Mouse (Mus musculus): ENCODE results near the gene Slc24a3.

Slc24a3 gene

DNA sequence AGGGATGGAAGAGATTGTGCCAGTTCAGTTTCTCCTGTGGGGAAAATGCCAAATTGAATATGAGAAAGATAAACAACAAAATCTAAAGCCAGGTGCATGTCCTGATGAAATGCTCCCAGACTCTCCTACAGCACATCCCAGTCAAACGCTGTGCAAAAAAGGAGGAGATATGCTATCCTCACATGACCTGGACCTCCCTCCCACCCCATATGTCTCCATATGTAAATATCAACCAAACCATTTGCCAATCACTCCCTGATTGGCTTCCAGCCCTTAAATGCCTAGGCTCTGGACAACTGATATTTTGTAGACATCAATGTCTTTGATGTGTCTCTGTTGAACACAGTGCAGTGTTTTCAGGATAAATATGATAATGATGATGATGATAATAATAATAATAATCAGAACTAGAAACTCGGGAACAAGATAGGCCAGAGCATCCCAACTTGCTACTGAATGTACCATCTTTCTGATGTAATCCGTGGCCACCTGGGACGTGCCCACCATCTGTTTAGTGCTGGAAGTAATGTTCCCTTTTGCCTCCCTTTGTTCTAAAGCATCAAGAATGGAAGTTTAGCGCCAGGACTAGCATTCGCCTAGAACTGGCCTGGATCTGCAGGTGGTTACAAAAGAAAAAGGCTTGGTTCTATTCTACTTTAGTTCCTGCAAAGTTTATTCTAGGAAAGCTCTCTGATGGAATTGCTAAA lies 190.8 kb downstream of the Slc24a3 start:
- no peak for DNase-seq (ENCODE audit: low read depth, low spot score)

DNA sequence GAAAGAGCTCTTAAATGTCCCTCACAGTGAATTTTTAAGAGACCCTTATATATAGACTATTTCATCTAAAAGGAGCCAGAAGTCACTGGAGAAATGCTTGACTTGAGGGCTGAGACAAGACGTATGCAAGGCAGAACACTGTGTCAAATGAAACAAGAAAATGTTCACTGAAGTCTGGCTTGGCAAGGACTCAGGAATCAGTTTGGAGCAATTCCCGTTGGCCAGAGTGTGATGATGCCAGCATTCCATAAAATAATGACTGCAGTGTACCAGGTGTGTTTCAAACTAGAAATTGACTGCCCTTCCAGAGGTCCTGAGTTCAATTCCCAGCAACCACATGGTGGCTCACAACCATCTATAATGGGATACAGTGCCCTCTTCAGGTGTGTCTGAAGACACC lies 196.1 kb downstream of the Slc24a3 start:
- no peak for DNase-seq (ENCODE audit: low read depth, low spot score)

DNA sequence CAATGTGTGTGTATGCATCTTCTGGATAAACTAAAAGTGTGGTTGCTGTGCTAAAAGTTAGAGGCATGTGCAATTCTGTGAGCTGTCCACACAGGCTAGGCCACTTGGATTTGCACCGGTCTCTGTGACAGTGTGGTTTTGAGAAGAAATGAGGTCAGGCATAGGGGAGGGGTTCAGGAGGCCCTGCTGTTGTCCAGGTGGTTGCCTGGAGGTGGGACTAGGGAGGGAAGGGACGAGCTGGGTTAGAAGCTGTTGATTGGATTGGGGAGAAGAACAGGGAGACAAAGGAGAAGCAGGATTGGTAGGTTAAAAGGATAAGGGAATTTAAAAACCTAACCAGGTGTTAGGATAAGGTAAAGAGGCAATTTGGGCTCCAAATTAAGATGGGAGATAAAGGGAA lies 201.1 kb downstream of the Slc24a3 start:
- no peak for DNase-seq (ENCODE audit: low read depth, low spot score)

DNA sequence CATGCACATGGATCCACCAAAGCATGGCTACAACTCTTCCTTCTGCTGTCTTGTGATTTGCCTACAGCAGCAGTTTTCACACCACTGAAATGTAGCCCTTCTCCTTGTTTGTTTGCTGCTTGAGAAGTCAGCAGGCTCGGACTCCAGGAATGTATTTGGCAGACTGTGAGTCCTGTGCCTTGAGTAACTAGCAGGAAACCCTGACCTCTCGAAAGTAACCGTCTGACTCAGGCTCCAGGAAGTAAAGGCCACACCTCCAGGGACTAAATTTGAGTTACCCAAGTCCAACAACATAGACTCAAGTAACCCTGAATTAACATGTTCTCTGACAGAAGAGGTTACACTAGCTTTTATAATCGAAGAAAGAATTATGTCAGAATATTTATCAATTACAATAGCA lies 203.2 kb downstream of the Slc24a3 start:
- no peak for DNase-seq (ENCODE audit: low read depth, low spot score)

DNA sequence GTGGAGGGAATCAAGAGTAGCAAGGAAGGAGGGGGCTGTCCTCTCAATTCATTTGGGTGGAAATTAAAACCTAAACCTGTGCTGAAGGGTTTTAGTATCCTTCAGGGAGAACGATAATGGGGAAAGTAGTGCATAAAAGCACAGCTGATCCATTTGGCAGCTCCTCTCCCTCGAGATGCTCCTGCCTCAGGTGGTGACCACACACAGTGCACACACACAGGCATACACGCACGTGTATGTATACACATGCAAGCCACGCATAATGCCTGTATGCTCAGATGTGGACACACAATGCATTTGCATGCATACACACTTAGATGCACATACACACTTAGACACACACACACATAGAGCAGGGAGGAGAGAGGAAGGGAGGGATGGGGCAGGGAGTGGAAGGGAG lies 206.2 kb downstream of the Slc24a3 start:
- DNase-seq (ENCODE audit: low read depth, low spot score): no peak

DNA sequence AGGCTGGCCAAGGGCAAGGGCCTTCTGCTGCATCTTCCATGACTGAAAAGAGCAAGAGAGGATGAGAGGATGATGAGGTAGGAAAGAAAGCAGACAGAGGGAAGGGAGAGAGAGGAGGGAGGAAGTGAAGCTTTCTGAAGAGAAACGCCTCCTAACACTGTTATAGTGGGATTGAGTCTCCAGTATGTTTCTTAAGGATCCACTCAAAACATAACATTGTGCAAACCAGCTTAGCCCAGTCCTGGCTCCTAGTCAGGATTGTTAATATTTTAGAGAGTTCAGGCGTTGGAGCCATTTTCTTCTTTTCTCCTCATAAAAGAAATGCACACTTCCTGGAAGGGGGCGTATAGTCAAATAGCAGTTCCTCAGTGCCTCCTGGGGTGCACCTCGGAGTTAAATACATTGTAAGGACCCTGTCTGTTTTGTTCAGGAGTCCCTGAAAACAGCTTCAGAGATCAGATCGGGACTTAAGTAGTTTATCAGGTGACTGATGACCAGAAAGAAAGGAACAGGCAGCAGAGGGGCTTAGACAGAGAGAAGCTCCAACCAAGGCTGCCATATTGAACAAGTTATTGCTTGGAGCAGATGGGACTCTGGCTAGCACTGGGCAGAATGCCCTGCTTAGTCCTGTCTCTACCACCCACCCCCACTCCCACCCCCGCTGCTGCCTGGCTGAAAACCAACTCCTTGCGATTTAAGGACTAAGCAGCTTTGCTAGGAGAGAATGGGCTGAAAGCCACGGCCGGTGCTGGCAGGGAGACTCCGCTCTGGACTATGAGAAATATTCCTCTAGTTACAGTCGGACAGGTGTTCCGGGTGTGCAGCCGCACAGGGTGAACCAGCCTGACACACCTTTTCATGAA lies 215.6 kb downstream of the Slc24a3 start:
- no peak for DNase-seq (ENCODE audit: low read depth, low spot score)

DNA sequence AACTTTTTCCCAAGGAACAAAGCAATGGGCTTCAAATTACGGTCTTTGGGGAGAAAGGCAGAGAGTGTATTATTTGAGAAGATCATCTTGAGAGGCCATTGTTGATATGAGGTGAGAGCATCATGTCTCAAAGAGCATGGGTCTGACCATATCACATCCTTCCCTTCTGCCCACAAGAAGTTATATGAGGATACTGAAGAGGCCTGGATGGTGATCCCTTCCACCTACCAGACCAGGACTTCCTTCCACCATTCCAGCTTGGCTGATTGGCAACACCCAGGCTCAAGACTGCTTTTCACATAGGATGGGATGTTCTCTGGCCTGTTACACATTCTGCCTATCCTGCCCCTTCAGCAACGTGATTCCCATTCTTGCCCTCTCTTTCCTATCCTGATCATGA lies 216.7 kb downstream of the Slc24a3 start:
- no peak for DNase-seq (ENCODE audit: low read depth, low spot score)

DNA sequence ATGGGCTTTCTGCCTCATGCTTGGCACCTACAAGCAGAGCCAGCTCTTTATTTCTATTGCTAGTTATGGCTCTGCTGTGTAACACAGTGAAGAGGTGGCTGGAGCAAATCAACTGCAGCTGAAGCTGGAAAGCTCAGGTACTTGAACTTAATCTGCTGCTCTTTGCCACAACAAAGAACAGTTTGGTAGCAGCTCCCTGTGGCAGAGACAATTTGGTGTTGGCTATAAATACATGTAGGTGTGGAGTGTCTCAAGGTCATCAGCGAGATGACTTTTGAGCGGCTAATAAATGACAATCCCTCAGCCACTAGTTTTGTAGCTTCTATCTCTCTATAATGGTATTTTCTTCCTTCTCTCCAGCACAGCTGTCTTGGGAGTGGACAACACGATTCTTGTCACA lies 217.7 kb downstream of the Slc24a3 start:
- no peak for DNase-seq (ENCODE audit: low read depth, low spot score)

DNA sequence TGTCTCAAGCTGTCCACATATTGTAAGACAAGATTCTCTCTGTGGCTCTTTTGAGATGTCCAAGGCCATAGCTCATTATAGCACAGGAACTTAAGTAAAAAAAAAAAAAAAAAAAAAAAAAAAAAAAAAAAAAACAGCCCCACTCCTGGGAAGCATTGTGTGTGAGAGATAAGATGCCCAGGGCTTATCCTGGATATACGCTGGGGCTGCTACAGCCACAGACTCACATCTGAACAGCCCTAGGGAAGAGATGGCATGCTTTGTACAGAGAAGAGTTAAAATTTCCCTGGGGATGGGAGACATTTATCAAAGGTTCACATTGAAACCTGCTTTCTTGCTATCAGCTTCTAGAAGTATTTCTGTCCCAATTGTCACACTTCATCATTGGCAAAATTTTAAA lies 218.2 kb downstream of the Slc24a3 start:
- DNase-seq (ENCODE audit: low read depth, low spot score): no peak

DNA sequence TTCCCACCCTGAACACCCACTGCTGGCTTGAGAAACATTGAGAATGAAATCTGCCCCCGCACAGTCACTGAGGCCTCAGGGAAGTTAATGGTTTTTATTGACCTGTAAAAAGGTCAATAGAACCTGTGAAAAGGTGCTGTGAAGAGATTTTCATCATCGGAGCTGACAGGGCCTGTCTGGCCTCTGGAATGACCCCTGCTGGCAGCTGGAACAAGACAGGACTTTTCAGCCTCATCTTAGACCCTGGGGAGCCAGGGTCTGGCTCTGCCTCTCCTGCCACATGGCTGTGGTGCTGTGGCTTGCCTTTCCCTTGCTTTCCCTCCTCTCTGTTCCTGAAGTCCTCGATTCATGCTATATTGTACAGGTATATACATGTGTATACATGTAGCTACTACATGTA lies 228.2 kb downstream of the Slc24a3 start:
- no peak for DNase-seq (ENCODE audit: low read depth, low spot score)

DNA sequence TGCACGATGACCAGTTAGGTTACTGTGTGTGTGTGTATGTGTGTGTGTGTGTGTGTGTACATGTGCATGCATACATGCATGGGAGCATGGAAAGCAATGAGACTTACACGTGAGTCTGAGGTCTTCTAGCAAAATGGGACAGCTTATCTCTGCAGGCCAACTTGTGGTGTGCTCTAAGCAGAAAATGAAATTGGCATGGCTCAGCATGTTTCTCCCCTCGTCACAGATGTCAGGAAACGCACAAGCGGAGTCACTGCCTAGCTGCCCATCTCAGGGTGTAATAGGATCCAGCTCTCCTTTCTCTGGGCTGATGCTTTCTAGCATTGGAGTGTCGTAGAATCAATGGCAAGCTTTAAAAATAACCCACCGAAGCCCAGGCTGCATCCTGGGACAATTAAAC lies 229.0 kb downstream of the Slc24a3 start:
- DNase-seq (ENCODE audit: low read depth, low spot score): no peak

DNA sequence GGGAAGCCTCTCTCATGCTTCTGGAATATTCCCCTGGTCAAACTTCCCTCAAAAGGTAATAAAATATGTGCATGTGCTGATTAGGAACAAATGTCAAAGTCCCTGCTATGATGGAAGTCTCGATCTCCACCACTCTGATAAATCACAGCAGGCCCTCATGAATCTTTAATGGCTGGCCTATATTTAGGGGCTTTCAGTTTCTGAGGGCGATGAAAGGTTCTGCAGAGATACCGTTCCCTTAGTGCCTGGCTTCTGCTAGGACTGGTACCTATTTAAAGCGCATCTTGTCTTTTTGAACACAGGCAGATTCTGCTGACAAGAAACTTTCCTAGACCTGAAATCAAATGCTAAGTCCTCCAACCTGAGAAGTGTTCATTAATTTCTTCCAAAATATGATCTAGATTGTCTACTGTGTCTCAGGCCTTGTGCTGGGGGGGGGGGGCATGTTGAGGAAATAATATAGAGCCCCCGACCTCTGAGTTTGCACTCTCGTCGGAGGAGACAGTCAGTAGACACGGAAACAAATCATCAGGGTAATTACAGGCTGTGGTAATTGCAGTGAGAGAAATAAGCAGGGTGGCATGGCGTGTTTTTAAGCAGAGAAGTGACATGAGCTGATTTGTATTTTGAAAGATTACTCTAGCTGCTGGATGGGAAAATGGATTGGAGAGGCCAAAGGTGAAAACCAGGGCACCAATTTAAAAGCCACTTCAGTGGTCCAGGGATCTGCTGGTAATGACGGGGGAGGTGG lies 230.1 kb downstream of the Slc24a3 start:
- no peak for DNase-seq (ENCODE audit: low read depth, low spot score)

DNA sequence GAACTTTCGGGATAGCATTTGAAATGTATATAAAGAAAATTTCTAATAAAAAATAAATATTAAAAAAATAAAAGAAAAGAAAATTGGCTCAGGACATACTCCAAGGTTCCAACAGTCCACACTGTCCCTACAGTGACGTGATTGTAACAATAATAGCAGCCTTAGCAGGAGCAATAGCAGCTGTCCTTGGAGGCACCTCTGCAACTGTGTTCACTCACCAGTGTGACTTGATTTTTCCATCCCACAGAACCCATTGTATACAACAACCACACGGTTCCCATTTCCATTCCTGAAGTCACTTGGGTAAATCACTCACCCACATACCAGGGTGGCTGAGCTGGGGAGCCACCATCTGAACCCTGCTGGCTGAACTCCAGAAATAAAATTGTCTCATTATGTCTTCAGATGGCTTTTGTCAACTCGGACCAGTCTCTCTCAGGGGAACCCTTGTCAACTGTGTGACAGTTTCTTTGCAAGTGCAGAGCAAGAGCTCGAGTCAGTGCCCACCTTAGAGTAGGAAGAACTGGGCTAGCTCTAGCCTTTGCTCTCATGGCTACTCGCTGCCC lies 233.8 kb downstream of the Slc24a3 start:
- no peak for DNase-seq (ENCODE audit: low read depth, low spot score)

DNA sequence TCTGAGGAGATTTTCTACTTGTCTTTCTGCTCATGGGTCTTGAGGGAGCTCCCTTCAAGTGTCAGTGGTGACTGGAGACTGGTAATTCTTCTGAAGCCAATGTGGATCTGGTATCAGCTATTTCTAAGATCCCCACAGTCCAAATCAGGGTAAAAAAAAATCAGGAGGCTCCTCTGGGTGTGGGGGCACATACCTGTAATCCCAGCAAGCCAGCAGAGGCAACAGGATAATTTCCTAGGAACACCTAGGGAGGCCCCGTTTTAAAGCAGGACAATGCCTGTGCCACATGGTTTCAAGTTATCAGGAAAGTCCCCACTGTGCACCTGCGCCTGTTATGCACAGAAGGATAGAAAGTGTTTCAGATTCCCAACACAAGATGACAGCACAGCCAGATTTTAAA lies 234.4 kb downstream of the Slc24a3 start:
- DNase-seq (ENCODE audit: low read depth, low spot score): no peak

DNA sequence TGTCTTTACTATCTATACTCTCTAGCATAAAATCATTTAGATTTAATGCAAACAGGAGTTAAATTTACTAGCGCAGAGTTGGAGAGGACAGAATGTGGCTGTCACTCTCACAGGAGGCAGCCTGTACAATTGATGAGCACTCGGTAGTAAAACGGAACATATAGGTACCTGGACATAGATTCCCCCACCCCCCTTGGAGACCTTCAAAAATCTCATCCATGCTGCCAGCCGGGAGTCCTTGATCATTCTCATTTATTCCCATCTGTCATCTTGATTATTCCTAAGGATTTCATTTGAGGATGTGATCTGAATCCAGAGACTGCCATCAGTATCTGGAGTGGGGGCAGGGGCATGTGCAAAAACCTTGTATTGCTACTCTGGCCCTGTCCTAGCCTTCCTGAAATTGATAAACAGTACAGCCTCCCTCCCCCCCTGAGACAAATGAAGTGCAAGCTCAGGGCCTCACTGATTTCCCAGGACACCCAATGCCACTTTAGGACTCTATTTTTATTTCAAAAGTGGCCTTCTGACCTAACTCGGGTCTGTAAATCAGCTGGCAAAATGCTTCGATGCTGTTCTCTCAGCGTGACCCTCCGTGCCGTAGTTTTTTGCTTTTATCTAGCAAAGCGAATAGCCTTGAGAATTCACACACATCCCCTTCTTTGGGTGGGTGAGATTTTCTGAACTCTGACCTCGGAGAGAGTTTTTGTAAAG lies 237.4 kb downstream of the Slc24a3 start:
- no peak for DNase-seq (ENCODE audit: low read depth, low spot score)

DNA sequence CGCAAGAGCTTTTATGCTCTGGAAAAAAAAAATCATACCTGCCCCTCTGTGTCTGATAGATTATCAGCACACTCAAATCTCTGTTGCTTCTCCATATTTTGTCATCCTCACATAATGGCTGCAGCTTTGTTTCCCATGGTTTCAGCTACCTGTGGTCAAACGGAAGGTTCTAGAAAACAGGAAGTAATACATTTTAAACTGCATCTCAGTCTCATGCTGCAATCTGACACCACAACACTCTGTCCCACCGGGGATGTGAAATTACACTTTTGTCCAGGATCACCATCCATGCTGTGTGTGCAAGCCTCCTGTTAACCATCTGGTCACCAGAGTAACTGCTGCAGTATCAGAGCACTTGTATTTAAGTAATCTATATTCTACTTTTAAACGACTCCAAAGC lies 238.2 kb downstream of the Slc24a3 start:
- DNase-seq (ENCODE audit: low read depth, low spot score): no peak

DNA sequence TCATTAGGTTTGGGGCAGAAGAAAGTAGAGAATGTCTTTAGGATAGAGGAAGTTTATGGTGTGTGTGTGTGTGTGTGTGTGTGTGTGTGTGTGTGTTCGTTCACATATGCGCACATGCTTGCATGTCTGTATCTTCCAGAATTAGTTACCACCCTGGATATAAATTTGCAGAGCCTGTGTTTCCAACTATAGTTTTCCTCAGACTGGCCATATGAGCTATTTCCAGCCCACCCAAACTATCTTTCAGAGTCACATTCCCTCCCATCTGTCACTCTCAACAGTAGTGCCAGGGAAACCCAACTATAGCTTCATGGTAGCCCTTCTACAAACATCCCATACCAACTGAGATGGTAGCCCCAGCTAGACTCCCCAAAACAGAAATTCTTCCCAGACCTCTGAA lies 250.2 kb downstream of the Slc24a3 start:
- DNase-seq (ENCODE audit: low read depth, low spot score): no peak

DNA sequence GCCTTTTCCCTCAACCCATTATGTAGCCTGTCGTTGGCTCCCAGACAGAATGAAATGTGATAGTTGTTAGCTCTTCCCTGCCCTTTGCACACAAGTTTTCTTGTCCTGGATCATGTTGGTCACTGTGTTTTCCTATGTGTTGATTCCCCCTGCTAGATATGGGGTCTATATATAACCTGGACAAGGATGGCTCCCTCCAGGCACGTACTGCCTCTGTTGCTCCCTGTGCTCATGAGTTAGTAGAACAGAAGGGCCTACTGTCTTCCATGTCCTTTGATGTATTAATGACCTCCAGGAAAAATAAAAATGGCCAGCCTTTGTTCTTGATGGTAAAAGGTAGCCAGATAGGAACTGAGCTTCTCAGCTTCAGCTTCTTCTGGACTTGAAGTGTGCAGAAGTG lies 251.5 kb downstream of the Slc24a3 start:
- no peak for DNase-seq (ENCODE audit: low read depth, low spot score)

DNA sequence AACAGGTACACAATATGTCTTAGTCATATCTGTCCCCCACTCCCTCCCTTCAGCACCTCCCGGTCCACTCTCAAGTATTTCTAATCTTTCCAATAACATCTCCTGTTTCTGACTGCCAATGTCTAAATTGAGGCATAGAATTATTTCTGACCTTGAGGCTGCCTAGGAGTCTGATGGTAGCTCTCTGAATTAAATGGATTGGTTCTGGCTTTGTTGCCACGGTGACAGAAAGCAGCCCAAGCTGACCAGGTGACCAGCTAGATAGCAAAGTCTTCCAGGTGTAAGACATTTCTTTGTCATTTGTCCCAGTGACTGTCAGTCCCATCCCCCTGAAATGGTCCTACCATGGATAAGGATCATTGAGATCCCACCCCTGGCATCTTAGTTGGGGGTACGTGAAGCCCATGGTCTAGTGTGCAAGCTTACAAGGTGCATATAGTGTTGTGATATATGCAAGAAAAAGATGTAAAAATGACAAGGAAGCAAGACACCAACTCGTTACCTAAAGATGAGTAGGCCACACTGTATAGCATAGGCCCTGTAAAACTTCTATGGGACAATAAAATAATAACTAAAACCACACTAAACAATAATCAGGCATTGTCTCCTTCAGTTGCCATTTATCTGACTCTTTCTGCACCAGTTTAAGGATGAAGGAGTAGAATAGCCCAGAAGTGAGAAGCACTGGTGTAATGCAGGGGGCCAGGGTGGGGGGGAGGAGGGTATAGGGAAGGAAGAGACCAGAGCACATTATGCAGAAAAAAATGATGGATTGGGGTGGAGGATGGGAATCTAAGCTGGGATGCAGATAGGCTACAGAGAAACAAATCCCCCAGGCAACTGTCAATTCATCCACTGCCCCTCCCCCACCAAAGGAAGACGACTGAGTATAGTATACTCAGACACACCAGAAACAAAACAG lies 253.7 kb downstream of the Slc24a3 start:
- DNase-seq (ENCODE audit: low read depth, low spot score): no peak

DNA sequence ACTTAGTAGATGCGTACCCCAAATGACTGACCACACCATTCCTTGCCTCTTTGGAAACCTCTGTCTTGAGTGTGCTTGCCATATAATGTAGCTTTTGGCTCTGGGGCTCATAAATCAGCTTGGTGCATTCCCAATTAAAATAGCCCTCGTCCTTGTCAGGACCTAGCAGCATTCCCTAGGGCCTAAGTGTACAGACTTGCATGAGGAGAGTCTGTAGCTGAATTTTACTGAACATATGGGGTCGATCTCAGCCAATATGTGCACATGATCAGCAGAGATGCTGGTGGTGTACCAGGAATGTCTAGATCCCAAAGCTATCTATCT lies 254.3 kb downstream of the Slc24a3 start:
- no peak for DNase-seq (ENCODE audit: low read depth, low spot score)

DNA sequence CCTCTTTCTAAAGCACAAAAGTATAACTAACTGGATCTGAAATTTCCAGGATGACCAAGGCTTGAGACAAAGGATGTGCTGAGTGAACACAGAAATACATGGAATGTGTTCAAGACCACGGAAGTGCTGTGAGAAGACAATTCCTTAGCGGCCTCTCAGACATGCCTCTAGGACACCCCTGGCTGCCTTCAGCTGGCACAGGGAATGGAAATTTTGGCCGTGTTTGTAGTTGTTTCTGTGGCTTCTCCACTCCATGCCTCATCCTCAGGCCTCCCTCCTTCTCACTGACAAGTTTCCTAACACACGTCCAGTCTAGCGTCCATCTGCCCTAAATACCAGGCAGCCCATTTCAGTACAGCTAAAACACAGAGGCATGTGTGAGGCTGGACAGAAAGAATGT lies 262.4 kb downstream of the Slc24a3 start:
- no peak for DNase-seq (ENCODE audit: low read depth, low spot score)
